Mouse (Mus musculus) thymus, postnatal 14 days (tissue): ENCODE results near the gene St6galnac3.

ENCODE experiments used
- DNase-seq: peaks from one replicate; pipeline ENCODE4 v3.0.0; 2021

St6galnac3 gene

GRCm38 (mm10) chr3:153334152-153334825 is 390.7 kb downstream of the St6galnac3 start:
- no peak for DNase-seq

- no peak for DNase-seq
These were observed 400.7 kb downstream of the St6galnac3 start for GRCm38 (mm10) chr3:153324307-153324706.

- DNase-seq, result no peak
These were observed 401.5 kb downstream of the St6galnac3 start for GRCm38 (mm10) chr3:153323446-153323845.

GRCm38 (mm10) chr3:153313583-153313982 is 411.4 kb downstream of the St6galnac3 start:
- no peak for DNase-seq

GRCm38 (mm10) chr3:153313167-153313566 is 411.8 kb downstream of the St6galnac3 start:
- no peak for DNase-seq

- DNase-seq, result no peak
These were observed 413.0 kb downstream of the St6galnac3 start for GRCm38 (mm10) chr3:153312006-153312405.

GRCm38 (mm10) chr3:153308379-153308778 is 416.6 kb downstream of the St6galnac3 start:
- DNase-seq, result no peak

GRCm38 (mm10) chr3:153305153-153305552 is 419.8 kb downstream of the St6galnac3 start:
- no peak for DNase-seq

GRCm38 (mm10) chr3:153302376-153302775 is 422.6 kb downstream of the St6galnac3 start:
- no peak for DNase-seq

GRCm38 (mm10) chr3:153296375-153297068 is 428.5 kb downstream of the St6galnac3 start:
- no peak for DNase-seq

- DNase-seq, result peak; percentile 6
These were observed 432.1 kb downstream of the St6galnac3 start for GRCm38 (mm10) chr3:153292853-153293252.

- no peak for DNase-seq
These were observed 432.6 kb downstream of the St6galnac3 start for GRCm38 (mm10) chr3:153292363-153292762.

- DNase-seq, result no peak
These were observed 433.4 kb downstream of the St6galnac3 start for GRCm38 (mm10) chr3:153291406-153292045.

- DNase-seq, result no peak
These were observed 435.0 kb downstream of the St6galnac3 start for GRCm38 (mm10) chr3:153289971-153290370.

GRCm38 (mm10) chr3:153287564-153287963 is 437.4 kb downstream of the St6galnac3 start:
- DNase-seq, result no peak

GRCm38 (mm10) chr3:153287081-153287480 is 437.9 kb downstream of the St6galnac3 start:
- DNase-seq, result no peak

- no peak for DNase-seq
These were observed 442.7 kb downstream of the St6galnac3 start for GRCm38 (mm10) chr3:153282123-153282765.

- DNase-seq, result no peak
These were observed 446.7 kb downstream of the St6galnac3 start for GRCm38 (mm10) chr3:153278249-153278648.

GRCm38 (mm10) chr3:153277389-153277999 is 447.5 kb downstream of the St6galnac3 start:
- no peak for DNase-seq

- DNase-seq, result no peak
These were observed 448.1 kb downstream of the St6galnac3 start for GRCm38 (mm10) chr3:153276830-153277388.

- no peak for DNase-seq
These were observed 448.7 kb downstream of the St6galnac3 start for GRCm38 (mm10) chr3:153276101-153276829.

GRCm38 (mm10) chr3:153272241-153272640 is 452.7 kb downstream of the St6galnac3 start:
- no peak for DNase-seq
